In the genomic region with DNA sequence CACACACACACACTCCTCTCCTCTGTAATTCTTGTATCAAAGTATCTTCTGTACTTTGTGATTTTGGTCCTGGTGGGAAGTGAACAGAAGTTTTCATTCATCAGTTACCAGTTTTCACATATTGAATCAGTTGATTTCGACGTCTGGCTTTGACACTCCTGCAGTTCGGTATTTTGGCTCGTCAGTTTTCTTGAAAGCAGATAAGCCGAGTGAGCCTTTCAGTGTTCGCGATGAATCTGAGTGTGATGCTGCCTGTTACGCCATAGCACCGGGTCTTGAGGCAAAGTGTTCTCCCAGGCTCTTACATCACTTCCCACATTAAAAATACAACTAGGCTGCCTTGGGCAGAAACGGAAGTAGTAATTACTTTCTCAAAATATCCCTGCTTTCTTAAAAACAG, we compare ENCODE assay signal across 10 mouse cellular contexts. TPM values are rescaled to one million over a fixed set of nuclear protein-coding genes. Genes with fewer than 3 reads are reported as not detected.
DNase-seq lines count a peak whose midpoint lies in the region; ATAC-seq and TF ChIP-seq lines count a peak whose summit lies in the region.
"Had no signal": no experiment of that assay in that cellular context is flagged by ENCODE, and none has a peak within 500 bp of the region (broad histone marks: within the 10 kb centered on the region; RNA-seq: fewer than 3 reads in every experiment).

No protein-coding gene starts in this region.

- no peak for ATAC-seq in heart, embryonic 11.5 days (replicated peaks; ENCODE audit: insufficient number of reproducible peaks, low FRiP score, low TSS enrichment)
- no peak for ATAC-seq in embryonic facial prominence, embryonic 15.5 days (ENCODE audit: insufficient number of reproducible peaks, low FRiP score, low TSS enrichment, low read depth)
- no peak for ATAC-seq in megakaryocyte-erythroid progenitor cell, adult 5-6 weeks (replicated peaks; ENCODE audit: low FRiP score, low TSS enrichment, poor library complexity, severe bottlenecking)

- no peak overlapping the region for H3K9ac ChIP-seq in heart, embryonic 11.5 days (ENCODE audit: low read depth, low read length)
- no peak overlapping the region for H3K9ac ChIP-seq in embryonic facial prominence, embryonic 15.5 days
- H3K9ac ChIP-seq: liver, embryonic 14.5 days had no signal

- H3K36me3 ChIP-seq in heart, embryonic 11.5 days (ENCODE audit: control insufficient read depth, insufficient read depth, low read length) = no peaks in the 10 kb centered on the region
- peaks cover 3% of the 10 kb centered on the region for H3K36me3 ChIP-seq in C2C12 (ENCODE audit: control insufficient read depth, insufficient read depth)
- H3K36me3 ChIP-seq in embryonic facial prominence, embryonic 15.5 days = no peaks in the 10 kb centered on the region

- H3K4me1 ChIP-seq in heart, embryonic 11.5 days (ENCODE audit: control insufficient read depth, insufficient read depth, low read length) = no peaks in the 10 kb centered on the region
- peaks cover 7% of the 10 kb centered on the region; the same call in 1 of the 2 replicates for H3K4me1 ChIP-seq in embryonic facial prominence, embryonic 15.5 days

- WGBS in heart, embryonic 11.5 days (ENCODE audit: insufficient replicate concordance) = 49% methylated on average over 10 of the region's 10 CpGs
- 26% methylated on average over 10 of the region's 10 CpGs for WGBS in embryonic facial prominence, embryonic 15.5 days

- TF ChIP-seq CTCF in C2C12 (IDR thresholded peaks at IDR 0.05; ENCODE audit: control insufficient read depth, insufficient read depth, insufficient read length) = no peak

- peak overlapping the region; percentile 24; the same call in 1 of the 2 replicates for H3K4me2 ChIP-seq in heart, embryonic 11.5 days
- peak overlapping the region; percentile 35 for H3K4me2 ChIP-seq in embryonic facial prominence, embryonic 15.5 days (replicated peaks)

- no peak overlapping the region for H3K4me3 ChIP-seq in heart, embryonic 11.5 days (ENCODE audit: low read depth, low read length)
- H3K4me3 ChIP-seq in C2C12 (ENCODE audit: insufficient read depth, poor library complexity, severe bottlenecking) = no peak overlapping the region
- 0 out of 2 replicates have a peak overlapping the region, but pooled peaks have one; percentile 16 for H3K4me3 ChIP-seq in embryonic facial prominence, embryonic 15.5 days (replicated peaks)

- H3K9me3 ChIP-seq in heart, embryonic 11.5 days (replicated peaks; ENCODE audit: control insufficient read depth, low read length) = no peaks in the 10 kb centered on the region
- no peaks in the 10 kb centered on the region for H3K9me3 ChIP-seq in embryonic facial prominence, embryonic 15.5 days (replicated peaks)

- no peak overlapping the region for H3ac ChIP-seq in C2C12 (ENCODE audit: control insufficient read depth, insufficient read length, low read depth)

- no peaks in the 10 kb centered on the region for H3K79me3 ChIP-seq in C2C12 (ENCODE audit: low read depth)

- H3K27ac ChIP-seq in heart, embryonic 11.5 days (ENCODE audit: low read depth, low read length) = no peak overlapping the region
- H3K27ac ChIP-seq in embryonic facial prominence, embryonic 15.5 days (replicated peaks) = no peak overlapping the region
- H3K27ac ChIP-seq: liver, embryonic 14.5 days had no signal

- no peaks in the 10 kb centered on the region for H3K79me2 ChIP-seq in C2C12 (ENCODE audit: control insufficient read depth, insufficient read depth)

- H3K27me3 ChIP-seq in heart, embryonic 11.5 days (ENCODE audit: control insufficient read depth, insufficient read depth, low read length) = no peaks in the 10 kb centered on the region
- H3K27me3 ChIP-seq in C2C12 (ENCODE audit: control insufficient read depth, insufficient read depth, insufficient read length) = no peaks in the 10 kb centered on the region
- no peaks in the 10 kb centered on the region for H3K27me3 ChIP-seq in embryonic facial prominence, embryonic 15.5 days

- DNase-seq in heart, postnatal 25 days (ENCODE audit: low spot score) = no peak
- peak; percentile 16 for DNase-seq in lung, postnatal 25 days (ENCODE audit: low spot score)
- DNase-seq in cerebellum, postnatal 4 days (ENCODE audit: low spot score in 2 of 2) = no peak
- DNase-seq in gastrocnemius, postnatal 25 days = no peak
- DNase-seq: cerebellum, adult 11 months had no signal

- intact Hi-C loops in heart, postnatal 25 days (cut with DNase I) = loop anchor here (5.0 kb wide), 2 partner anchors 387 to 557 kb away; a partner anchor contains a TSS

TF ChIP-seq in C2C12, 6 proteins besides CTCF, POLR2A, EP300 and RAD21:
- TF ChIP-seq FOSL1 (IDR thresholded peaks at IDR 0.05; ENCODE audit: insufficient read depth, low read length, poor library complexity, severe bottlenecking) (no peak), MYOD1 (IDR thresholded peaks at IDR 0.05; ENCODE audit: control insufficient read depth, insufficient read length, low read depth) (no peak), CEBPB (IDR thresholded peaks at IDR 0.05; ENCODE audit: low read depth) (peak; percentile 36)

RNA-seq across cellular contexts. Expression of a gene that starts 55.0 kb away (rescaled TPM):
- polyA plus RNA-seq in heart, embryonic 11.5 days (2014; fragmentation: Nextera tagmentation; extraction: Ambion mirVana) = 0.34 and 0.49 TPM in 2 replicates
- total RNA-seq in heart, postnatal 25 days (2021) = not detected
- polyA plus RNA-seq in C2C12 (2012; fragmentation: generic; extraction: Trizol) = 0.09 TPM
- polyA plus RNA-seq in embryonic facial prominence, embryonic 15.5 days (2015; fragmentation: Nextera tagmentation; extraction: Ambion mirVana) = 6.8 and 9.0 TPM in 2 replicates
- not detected in 2 replicates for total RNA-seq in megakaryocyte-erythroid progenitor cell, adult 5-6 weeks (2014; fragmentation: Nextera tagmentation)
- not detected in 2 replicates for total RNA-seq in megakaryocyte-erythroid progenitor cell, adult 5-6 weeks (2017)
- not detected for total RNA-seq in gastrocnemius, postnatal 25 days (2021)
